Mouse (Mus musculus) urinary bladder, postnatal 36 days (tissue): ENCODE data around the gene Pmfbp1.
"Not testable (repeated sequence)": the region's sequence is repeated elsewhere in the genome, so short reads cannot be mapped to it uniquely, and the experiment has no call there.

Experiments used
- DNase-seq, 2 experiments: peaks; one replicate each; pipeline ENCODE4 v3.0.0; 2022; ENCODE audit warnings: low spot score in 2 of 2, mixed read lengths in 1 of 2

The Pmfbp1 gene

DNA sequence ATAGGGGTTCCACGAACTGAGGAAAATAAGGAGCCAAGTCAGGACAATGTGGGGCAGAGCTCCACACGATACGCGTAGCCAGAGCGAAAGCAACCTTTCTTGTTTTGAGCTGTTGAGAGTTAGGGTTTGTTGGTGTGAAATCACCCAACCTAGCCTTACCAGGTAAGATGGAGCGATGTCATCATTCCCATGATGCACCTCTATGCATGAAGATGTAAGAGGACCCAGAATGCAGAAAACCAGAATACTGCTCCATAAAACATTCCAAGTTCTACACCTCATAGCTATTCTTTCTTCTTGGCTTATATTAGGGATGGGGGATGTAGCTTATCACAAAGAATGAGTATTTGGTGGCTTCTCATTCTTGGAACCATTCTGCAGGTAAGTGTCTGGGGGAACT lies at the start of gene Pmfbp1:
TSS of gene Pmfbp1 (plus strand) at position 301 of the 400 bp plus-strand sequence.
- DNase-seq = no peak

DNA sequence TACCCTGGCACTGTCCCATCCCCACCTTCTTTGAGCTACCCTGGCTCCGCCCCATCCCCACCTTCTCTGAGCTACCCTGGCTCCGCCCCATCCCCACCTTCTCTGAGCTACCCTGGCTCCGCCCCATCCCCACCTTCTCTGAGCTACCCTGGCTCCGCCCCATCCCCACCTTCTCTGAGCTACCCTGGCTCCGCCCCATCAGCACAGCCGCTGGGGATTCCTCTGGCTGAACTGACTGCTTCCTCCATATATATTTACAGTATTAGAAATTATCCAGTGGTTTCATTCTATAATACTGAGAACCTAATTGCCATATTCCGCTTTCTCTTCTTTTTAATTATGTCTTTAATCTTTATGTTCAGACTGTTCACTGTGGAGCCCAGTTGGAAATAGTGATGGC lies 46.9 kb upstream of the Pmfbp1 start:
- not testable (repeated sequence) for DNase-seq

DNA sequence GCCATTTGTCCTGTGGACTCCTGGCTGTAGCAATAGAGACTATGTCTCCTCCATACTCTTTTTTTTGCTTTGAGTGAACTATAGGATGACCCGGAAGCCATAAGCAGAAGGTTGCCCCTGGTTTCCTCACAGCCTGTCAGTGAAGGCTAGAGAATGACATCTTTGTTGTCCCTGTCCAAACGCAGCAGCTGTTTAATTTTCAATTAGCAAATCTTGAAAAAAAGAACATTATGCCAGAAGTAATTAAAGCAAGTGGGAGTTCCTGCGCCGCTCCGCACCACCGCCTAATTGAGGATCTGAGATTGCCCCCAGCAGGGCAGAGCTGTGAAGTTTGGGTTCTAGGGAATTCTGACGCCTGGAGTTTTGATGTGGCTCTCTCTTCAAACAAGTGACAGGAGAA lies 42.8 kb upstream of the Pmfbp1 start:
- no peak for DNase-seq

DNA sequence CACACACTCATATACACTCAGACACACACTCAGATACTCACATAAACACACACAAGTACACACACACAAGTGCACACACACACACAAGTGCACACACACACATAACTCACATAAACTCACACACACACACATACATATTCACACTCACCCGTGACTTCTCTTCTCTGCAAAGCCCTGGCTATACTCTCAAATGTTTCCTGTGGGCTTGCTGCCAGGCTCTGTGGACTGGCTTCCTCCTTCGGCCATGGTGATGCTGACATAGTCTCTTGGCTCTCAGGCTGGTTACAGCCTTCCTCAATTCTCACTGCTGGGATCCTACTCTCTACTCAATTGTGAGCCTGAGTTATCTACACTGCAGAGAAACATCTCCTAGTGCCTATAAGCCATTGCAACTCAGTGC lies 38.7 kb upstream of the Pmfbp1 start:
- DNase-seq = peak in 1 of 2 experiments; percentile 8

DNA sequence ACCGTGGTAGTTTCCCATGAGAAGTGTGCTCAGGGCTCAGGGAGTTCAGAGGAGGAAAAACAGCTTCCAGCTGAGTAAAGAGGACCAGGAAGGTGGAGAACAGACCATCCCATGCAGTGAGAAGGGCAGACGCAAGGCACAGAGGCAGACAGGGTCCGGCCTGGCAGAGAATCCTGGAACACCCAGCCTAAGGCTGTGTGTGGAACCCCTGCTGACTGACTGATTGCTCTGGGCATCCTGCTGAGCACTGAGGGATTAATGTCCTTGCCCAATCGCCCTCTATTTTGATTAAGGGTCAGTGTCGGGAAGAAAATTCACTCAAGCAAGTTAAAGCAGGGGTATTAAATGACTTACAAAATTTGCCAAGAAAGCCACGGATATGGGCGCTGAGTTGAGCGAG lies 36.4 kb upstream of the Pmfbp1 start:
- no peak for DNase-seq

DNA sequence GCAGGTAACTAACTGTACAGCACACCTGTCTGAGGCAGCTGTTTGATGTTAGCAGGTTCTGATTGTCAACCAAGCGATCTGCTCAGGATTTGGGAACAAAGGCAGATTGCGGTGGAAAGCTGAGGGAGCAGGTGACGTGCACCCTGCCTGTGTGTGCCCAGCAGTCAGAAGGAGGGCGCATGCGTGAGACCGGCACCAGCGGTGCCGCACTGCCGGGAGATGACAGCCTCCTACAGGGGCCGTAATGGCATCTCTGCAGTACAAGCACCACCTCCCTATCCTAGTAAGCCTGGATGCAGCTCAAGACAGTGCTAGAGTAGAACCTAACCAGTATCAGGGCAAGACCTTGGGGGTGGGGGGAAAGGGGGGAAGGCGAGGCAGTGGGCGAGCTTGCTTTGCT lies 35.2 kb upstream of the Pmfbp1 start:
- no peak for DNase-seq

DNA sequence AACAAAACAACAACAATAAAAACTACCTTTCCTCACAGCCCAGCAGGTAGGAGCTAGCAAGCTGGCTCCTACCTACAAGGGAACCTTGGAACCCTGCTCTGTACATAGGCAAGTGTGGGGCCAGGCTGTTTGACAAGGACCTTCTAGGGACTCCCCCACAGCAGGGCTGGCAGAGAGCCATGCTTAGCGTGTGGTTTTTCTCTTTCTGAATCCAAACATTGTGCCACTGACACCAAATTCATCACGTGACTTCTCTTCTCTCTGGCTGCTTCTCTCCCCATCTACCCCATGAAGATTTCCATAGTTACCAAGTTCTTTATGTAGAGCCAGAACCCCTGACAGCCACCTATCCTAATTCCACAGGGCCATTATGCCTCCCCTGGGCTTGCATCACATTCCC lies 30.8 kb upstream of the Pmfbp1 start:
- no peak for DNase-seq

DNA sequence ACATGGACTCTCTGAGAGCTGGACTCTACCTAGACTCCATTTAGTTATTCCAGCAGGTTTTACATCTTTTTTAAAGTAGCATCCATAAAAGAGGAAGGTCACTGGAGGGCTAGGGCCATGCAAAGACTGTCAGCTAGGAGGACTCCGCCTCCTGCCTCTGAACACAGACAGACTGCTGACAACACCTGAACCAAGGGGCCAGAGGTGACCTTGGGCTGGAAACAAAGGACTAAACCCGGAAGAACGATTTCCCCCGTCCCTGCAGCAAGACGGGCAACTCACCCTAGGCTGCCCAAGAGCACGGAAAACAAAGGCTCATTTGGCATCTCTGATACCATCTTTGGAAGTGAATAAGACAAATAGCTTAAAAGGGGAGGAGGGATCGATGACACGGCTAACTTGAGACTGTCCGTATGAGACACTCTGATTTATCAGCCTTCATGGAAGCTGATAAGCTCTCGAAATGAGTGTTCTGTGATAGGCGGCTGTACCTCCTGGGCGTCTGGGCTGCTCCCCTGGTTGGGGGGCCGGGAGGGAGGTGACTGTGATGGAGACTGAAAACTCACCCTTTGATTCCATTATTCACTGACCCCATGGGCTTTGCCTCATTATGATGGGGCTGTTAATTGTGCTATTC lies 30.0 kb upstream of the Pmfbp1 start:
- DNase-seq = no peak

DNA sequence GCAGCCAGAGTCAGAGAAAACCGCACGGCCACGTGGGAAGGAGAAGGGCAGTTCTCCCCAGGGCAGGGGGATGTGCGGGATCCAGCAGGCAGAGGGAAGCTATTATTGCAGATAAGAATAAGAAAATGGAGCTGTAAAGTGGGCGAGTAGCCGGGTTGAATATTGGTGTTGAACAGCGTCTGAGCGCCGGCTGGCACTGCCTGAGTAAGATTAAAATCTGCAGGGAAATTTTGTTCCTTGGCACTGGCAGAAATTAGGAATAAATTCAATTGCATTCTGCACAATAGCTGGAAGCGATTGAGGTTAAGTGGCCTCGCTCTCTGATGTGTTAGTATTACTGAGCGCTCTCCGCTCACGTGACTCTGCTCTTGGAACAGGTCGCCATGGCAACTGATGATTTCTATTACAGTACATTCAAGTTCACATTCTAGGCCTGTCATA lies 29.4 kb upstream of the Pmfbp1 start:
- DNase-seq = no peak

DNA sequence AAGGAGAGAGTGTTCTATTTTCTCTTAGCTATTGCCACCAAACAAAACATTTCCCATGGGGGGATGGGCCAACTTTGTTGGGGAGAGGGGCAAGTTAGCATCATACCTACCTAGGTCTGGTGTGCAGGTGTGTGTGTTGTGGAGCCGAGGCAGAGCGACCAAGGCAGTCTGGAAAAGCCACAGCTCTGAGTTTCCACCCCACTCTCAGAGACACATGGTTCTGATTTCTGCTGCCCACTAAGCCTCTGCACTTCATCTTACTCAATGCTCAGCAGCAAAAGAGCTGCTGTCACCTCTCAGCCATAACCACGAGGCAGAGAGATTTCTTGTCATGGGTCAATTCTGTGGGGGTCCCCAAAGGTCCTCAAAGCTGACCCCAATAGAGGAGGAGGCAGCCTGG lies 28.8 kb upstream of the Pmfbp1 start:
- no peak for DNase-seq

DNA sequence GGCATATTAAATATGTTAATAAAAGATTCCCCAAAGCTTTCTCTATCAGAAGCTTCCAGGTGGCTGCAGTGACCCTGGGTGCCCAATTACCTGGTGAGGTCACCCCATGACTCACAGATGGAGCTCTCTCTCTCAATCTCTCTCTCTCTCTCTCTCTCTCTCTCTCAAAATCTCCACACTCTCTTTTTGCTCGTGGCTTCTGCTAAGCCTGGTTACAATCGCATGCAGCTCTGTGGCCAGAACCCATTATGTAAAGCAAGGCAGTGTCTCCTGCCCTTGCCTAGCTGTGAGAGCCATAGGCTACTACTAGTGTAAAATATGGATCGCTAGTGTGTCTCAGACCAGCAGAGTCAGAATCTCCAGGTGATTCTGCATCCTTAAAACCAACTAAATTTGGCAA lies 28.1 kb upstream of the Pmfbp1 start:
- no peak for DNase-seq

DNA sequence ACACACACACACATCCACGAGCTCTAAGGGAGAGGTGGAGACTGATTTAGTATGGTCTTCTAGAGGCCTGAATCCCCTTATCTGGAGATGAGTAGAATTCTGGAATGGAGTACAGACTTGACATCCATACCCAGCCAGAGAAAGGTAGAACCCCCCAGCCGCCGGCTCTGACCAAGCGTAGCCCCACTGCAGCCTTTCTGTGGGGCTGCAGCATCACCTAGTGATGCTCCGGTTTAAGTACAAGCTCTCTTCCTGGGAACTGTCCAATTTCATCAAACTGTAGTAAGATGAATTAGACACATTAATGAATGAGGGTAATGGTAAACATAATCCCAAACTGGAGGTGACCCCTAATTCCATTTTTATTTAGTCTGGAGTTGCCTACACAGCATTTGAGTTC lies 26.3 kb upstream of the Pmfbp1 start:
- DNase-seq = no peak

DNA sequence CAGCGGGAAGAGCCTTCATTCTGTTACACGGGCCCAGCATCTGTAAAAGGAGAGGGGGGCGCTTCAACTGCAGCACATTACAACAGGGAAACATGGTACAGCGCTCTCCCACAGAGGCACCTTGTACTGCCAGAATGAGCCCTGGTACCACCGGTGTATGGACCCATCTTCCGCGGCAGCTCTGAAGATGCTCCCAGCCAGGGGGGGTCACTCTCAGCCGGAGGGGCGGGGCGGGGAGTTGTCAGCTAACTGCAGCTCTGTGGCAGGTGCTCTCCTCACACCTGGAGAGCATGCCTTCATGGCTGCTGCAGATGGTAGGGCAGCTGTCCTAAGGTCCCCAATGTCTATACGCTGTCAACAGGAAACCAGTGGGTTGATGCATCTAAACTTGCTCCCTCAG lies 25.7 kb upstream of the Pmfbp1 start:
- DNase-seq = no peak

DNA sequence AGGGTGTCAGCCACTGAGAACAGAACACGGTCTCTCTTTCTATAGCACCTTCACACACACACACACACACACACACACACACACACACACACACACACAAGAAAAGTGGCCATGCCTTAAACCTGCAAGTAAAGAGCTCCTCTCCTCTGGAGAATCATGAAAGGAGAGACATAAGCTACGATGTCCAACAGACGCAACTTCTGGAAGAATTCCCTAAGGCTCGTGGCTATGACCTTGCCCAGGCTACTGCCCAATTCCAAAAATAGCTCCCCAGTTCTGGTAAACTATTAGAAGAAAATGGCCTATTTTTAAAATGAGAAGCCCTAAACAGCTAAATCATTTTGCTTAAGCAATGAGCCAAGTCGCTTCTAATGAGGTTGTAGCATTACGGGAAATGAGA lies 22.0 kb upstream of the Pmfbp1 start:
- no peak for DNase-seq

DNA sequence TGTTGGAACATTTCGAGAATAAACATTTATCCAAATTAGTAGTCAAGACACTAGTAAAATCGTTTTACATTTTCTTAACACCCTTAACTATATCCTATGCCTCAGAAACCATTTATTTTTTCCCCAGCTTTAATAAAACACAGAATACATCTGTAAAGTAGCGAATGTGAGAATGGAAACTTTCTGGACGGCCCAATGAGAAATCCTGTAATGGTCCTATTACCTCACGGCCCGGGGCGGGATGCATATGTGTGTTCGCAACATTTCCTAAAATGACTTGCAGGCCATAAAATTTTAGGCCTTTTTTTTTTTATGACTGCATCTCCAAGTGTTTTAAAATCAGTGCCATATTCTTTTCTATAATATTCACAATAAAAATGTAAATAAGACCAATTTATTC lies 21.4 kb upstream of the Pmfbp1 start:
- no peak for DNase-seq

DNA sequence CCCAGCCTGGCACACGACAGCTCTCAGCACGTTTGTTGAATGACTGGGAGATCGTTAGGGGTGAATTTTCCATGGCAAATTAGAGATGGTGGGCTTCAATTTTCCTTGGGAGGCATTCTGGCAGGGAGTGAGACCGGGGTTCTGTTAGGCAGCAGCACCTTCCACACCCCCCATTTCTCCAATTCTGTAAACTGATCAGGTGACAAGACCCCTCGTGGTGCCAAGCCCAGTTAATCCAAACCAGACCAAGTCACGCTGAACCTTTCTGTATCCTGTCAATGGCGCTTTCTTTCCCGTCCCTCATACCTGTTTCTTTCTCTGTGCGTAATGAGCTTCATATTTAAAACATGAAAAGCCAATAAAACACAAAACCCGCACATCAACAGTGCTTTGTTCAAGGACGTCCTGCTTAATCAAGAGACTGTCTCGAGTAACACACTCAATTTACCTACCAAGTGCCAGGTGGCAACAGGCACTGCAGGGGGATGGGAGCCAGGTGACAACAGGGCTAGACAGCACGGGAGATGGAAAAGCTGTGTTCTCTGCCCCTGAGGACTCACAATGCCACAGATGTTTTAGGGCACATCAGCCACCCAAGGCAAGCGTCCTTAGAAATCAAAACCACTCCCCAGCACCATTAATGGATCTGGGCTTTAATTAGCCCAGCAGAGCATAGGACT lies 19.2 kb upstream of the Pmfbp1 start:
- DNase-seq = no peak

DNA sequence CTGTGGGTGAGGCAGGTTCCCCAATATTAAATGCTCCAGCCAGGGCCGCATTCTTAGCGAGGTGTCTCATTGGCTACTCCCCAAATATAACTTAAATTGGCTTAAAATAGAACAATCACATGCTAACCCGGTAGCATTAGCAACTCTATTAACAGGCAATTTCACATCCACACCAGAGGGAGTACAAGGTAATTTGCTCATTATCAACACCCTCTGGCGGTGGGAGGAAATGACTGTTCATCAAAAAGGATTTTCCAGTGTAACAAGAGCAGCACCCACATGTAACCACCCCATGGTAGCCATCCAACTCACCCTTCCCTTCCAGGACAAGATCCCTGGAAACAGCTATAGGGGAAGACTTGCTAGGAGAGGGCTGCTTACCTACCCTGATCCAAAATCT lies 18.4 kb upstream of the Pmfbp1 start:
- no peak for DNase-seq

DNA sequence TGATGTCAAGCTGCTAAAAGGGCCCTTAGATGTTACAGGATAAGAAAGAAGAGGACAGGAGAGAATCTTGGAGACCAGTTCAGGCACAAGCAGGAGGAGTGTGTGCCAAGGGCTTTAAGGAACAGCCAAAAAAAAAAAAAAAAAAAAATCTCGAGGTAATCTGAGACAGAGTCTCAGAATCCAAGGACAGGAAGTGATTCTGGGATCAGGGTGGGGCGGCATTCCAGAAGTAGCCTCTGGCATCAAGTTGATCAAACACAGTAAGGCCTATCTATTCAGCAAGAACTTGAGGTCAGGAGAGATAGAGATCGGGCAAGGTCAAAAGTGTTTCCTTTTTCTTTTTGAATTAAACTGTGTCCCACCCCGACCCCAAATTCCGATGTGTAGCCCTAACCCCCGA lies 15.2 kb upstream of the Pmfbp1 start:
- no peak for DNase-seq

DNA sequence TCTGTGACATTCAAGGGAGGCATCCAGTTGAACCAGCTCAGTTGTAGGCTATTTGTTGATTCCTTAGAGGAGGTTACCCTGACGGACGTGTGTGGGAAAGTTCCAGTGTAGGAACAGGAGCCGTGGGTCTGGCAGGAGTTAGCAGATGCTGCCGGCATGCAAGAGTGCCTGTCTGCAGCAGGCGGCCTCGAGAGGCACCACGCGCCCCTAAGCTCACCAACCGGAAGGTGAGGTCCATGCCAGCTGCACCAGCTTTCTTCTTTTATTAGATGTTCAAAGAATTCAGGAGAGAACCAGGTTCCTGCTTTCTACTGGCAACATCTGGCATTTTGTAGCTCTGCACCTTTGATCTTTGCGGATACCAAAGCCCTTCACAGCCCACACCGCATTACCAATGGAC lies 9.1 kb upstream of the Pmfbp1 start:
- DNase-seq = no peak

DNA sequence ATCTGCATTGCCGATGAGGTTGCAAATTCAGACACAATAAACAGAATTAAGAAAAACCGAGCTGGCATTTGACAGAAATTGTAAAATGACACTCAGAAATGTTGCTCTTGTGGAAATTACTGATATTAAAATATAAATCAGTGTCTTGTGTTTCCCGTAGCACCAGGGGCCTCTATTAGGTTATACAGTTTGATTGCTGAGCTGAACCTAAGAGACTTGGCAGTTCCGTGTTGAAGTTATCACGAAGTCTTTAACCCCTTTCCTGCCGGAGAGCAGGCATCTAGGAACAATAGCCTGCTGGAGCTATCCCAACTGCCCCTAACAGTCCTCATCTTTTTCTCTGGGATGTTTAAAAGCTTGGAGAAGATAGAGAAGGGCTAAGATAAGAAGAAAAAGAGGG lies 8.3 kb upstream of the Pmfbp1 start:
- DNase-seq = no peak

DNA sequence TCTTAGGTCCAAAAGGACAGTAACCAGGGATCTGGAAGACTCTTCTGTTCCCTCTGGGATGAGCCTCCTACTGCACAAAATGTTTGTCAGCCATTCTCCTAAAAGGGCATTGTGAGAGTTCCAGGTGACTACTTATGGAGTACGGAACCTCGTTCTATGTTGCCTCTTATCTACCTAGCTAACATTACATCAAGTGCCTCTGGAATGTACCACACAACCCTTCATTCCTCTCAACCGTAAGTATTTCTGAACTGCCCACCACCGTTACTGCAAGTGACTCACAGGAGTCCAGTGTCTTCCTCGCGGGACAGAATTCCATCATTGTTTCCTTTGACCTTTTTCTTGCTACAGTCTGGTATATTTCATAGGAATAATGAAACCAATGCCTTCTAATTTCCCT lies 1.0 kb upstream of the Pmfbp1 start:
- no peak for DNase-seq

DNA sequence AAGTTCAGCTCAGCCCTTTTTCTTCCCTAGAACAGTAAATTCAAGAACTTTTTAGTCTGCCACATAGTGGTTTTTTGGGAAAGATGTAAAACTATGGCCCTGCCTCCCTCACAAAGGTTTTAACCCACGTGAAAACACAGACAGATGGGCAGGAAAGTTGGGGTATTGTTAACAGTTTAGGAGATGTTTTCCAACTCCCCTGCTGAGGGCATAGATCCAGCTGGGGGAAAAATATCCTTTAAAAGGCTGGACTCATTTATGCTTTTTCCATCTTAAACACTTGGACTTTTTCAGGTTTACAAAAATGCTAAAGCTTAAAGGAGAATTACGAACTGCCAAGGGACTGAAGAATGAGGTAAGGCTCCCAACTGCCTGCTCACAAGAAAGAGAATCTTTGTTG lies 774 bp downstream of the Pmfbp1 start:
- DNase-seq = no peak

DNA sequence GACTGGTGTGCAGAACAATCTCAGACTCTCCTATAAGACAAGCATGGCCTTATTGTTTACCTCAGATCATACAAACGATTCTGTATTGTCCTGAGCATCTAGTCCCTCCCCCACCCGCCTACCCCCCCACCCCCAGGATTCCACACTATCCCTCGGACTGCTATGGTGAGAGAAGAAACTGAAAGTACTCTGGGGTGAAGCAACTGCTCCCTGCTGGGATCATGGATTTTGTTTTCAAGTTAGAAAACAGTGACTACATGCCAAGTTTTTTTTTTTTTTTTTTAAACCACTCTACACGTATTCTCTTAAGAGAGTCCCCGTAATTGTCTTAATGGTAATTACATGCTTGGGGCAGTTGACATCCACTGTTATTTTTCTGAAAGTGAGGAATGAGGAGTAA lies 3.6 kb downstream of the Pmfbp1 start:
- no peak for DNase-seq
